Mouse (Mus musculus): ENCODE data around the gene Scyl1.

- TF ChIP-seq POLR2A (IDR thresholded peaks at IDR 0.05; ENCODE audit: extremely low read depth, insufficient read depth, low read length) (no peak), CTCF (IDR thresholded peaks at IDR 0.05; ENCODE audit: low read depth, low read length) (no peak)
These were observed 42.3 kb upstream of the Scyl1 start for GRCm38 (mm10) chr19:5813567-5813966.
